Mouse (Mus musculus): ENCODE data around the gene C2cd5. TPM values are rescaled to one million over a fixed set of nuclear protein-coding genes. Genes with fewer than 3 reads are reported as not detected.

Gene C2cd5
- polyA plus RNA-seq, 1 experiment from 2014 or later: 45.0 TPM

DNA sequence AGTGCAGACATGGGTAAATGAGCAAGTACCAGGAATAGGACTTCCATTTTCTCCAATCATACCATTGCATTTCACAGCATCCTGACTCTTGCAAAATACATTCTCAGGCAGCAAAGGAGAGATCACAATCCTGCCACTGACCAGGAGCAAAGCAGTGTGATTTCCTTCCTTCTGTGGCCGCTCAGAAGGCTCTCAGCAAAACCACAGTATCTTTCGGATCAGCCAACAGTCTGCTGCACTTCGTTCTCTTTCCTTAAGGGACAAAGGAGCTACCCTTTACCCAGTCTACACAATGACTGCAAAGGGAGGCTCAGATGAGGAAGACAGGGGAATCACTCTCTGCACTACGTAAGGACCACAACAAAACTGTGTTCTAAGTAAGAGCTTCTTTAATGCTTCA is 12.6 kb downstream of the C2cd5 start:
- no peak overlapping the region for H3K4me2 ChIP-seq (replicated peaks)
- H3K4me3 ChIP-seq (replicated peaks): no peak overlapping the region
- H3K27ac ChIP-seq: no peak overlapping the region
- 92% methylated on average over 4 of the region's 4 CpGs for WGBS
- H3K4me1 ChIP-seq (replicated peaks): no peaks in the 10 kb centered on the region
- H3K36me3 ChIP-seq: peaks cover 83% of the 10 kb centered on the region
- ATAC-seq: no peak
- no peaks in the 10 kb centered on the region for H3K27me3 ChIP-seq
- no peak overlapping the region for H3K9ac ChIP-seq (replicated peaks)
- H3K9me3 ChIP-seq: no peaks in the 10 kb centered on the region

DNA sequence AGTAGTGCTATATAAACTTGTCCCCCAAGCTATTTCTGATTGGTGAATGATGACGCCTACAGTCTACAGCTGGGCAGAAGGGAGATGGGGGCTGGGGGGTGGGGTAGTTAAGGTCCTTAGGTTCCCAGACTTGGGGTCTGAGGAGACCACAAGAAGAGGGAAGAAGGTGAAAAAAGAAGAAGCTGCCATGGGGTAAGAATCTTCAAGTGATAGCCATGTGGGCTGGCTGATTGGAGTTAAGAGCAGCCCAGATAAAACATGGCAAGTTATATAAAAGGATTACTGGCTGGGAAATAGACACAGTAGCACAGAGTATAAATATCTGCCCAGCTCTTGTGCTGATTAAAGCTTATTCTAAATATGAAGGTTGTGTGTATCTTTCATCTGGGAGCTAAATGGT is 14.0 kb downstream of the C2cd5 start:
- no peaks in the 10 kb centered on the region for H3K4me1 ChIP-seq (replicated peaks)
- H3K9ac ChIP-seq (replicated peaks): no peak overlapping the region
- H3K4me3 ChIP-seq (replicated peaks): no peak overlapping the region
- H3K27ac ChIP-seq: no peak overlapping the region
- WGBS: 90% methylated on average over 1 of the region's 1 CpGs
- peaks cover 87% of the 10 kb centered on the region for H3K36me3 ChIP-seq
- no peak overlapping the region for H3K4me2 ChIP-seq (replicated peaks)
- no peak for ATAC-seq
- H3K27me3 ChIP-seq: no peaks in the 10 kb centered on the region
- no peaks in the 10 kb centered on the region for H3K9me3 ChIP-seq

DNA sequence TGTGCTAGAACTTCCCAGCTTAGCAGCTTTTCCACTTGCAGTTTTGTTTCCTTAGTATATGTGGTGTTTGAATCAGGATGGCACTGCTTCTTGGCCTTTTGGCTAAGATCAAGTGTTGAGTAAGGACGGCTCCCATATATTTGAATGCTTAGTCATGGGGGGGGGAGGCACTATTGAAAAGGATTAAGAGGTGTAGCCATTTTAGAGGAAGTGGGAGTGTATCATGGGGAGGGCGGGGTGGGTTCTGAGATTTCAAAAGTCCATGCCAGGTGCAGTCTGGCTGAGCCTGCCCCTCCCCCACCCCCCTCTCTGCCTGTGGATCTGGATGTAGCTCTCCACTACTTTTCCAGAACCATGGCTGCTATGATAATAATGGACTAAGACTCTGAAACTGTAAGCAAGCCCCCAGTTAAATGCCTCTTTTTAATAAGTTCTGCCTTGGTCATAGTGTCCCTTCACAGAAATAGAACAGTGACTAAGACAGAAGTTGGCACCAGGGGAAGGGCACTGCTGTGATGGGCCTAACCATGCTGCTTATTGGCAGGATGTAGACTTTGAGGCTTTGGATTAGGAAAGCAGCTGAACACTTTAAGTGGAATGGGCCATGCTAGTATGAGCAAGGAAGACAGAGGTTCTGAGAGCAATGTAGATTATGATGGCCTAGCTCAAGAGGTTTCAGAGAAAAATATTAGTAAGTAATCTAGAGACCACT is 15.5 kb downstream of the C2cd5 start:
- ATAC-seq: no peak
- 100% methylated on average over 2 of the region's 2 CpGs for WGBS
- Histone ChIP-seq H3K4me2 (replicated peaks) (no peak overlapping the region), H3K36me3 (peaks cover 80% of the 10 kb centered on the region), H3K9me3 (no peaks in the 10 kb centered on the region), H3K27ac (no peak overlapping the region), H3K27me3 (no peaks in the 10 kb centered on the region), H3K9ac (replicated peaks) (no peak overlapping the region), H3K4me3 (replicated peaks) (no peak overlapping the region), H3K4me1 (replicated peaks) (no peaks in the 10 kb centered on the region)

DNA sequence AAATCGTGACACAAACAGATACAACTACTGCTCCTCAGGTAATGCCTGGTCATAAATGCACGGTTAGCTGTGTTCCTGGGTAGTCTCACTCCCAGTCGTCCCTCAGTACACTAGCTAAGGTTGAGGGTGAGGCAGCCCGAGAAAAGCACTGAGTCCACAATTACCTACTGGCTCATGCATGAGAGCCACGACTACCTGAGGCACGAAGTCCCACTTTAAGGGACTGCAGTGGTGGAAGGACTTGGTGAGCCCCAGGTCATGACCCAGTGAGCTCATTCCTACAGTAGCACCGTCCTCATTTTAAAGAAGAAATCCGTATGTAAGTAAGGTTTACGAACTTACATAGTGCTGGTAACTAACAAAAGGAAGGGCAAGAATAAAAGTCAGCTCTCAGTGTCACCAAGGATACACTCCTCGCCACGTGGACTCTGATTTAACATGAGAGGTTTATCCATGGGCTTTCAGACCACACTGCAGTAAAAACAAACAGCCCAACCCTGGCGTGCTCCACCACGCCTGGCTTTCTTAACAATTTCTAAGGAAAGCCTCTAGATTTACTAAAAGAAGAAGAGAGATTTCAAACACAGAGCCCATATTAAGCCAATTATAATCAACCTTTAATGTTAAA is 18.3 kb downstream of the C2cd5 start:
- H3K4me3 ChIP-seq (replicated peaks): no peak overlapping the region
- H3K9ac ChIP-seq (replicated peaks): no peak overlapping the region
- 85% methylated on average over 13 of the region's 13 CpGs for WGBS
- H3K27ac ChIP-seq: no peak overlapping the region
- no peaks in the 10 kb centered on the region for H3K4me1 ChIP-seq (replicated peaks)
- H3K9me3 ChIP-seq: no peaks in the 10 kb centered on the region
- H3K4me2 ChIP-seq (replicated peaks): no peak overlapping the region
- ATAC-seq: no peak
- peaks cover 84% of the 10 kb centered on the region for H3K36me3 ChIP-seq
- no peaks in the 10 kb centered on the region for H3K27me3 ChIP-seq

DNA sequence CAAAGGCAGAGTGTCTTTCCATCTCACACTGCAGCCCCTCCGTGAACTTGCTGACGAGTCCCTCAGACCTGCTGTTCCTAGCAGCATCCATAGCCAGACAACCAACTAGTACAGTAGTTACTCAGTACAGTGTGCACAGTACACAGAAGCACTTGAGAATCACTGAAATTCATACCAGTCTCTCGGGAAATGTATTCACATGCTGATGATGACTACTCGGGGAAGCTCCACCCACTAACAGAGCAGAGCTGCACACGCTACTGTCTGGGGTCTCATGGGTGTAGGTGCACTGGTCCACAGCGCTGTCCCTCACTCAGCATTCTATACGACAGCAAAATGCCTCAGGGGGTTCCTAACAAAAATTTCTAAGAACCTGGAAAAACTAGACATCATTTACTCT is 19.2 kb downstream of the C2cd5 start:
- Histone ChIP-seq H3K27ac (no peak overlapping the region), H3K27me3 (no peaks in the 10 kb centered on the region), H3K9ac (replicated peaks) (no peak overlapping the region), H3K36me3 (peaks cover 80% of the 10 kb centered on the region), H3K4me2 (replicated peaks) (no peak overlapping the region), H3K4me3 (replicated peaks) (no peak overlapping the region), H3K4me1 (replicated peaks) (no peaks in the 10 kb centered on the region), H3K9me3 (no peaks in the 10 kb centered on the region)
- WGBS: 79% methylated on average over 7 of the region's 7 CpGs
- no peak for ATAC-seq

DNA sequence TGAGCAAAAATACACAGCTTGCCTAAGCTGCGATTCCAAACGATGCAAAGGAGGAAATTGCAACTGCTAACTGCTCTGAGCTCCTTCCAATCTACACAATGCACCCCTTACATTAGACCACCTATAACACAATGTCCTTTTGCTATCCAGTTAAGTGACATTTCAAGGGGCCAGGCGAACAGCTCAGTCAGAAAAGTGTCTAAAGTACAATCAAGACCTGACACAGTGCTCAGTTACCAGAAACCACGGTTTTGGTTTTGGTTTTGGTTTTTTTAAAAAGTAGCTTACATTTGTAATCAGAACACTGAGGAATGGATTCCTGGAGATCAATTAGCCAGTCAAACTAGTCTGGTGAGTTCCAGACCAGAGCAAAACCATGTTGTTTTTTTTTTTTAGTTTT is 20.8 kb downstream of the C2cd5 start:
- no peak overlapping the region for H3K4me2 ChIP-seq (replicated peaks)
- H3K36me3 ChIP-seq: peaks cover 78% of the 10 kb centered on the region
- H3K9me3 ChIP-seq: no peaks in the 10 kb centered on the region
- no peaks in the 10 kb centered on the region for H3K27me3 ChIP-seq
- no peak overlapping the region for H3K9ac ChIP-seq (replicated peaks)
- H3K4me3 ChIP-seq (replicated peaks): no peak overlapping the region
- H3K27ac ChIP-seq: no peak overlapping the region
- no peak for ATAC-seq
- 94% methylated on average over 4 of the region's 4 CpGs for WGBS
- H3K4me1 ChIP-seq (replicated peaks): no peaks in the 10 kb centered on the region

DNA sequence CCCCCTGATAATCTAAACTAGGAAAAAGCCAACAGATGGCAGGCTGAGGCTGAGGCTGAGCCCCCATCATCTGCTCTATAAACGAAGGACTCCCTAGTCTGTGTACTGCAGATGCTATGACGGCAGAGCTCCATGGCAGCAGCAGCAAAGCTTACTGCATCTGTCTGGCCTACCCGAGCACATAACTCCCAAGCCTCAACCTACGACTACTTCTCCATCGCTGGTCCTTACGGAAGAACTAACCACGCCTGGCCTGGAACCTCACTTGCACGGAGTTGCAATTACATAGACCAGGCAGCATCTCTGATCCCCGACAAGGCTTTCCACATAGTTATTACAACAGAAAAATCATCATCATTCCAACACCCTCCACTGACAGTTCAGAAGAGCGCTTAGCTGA is 23.5 kb downstream of the C2cd5 start:
- 93% methylated on average over 10 of the region's 10 CpGs for WGBS
- no peak overlapping the region for H3K4me3 ChIP-seq (replicated peaks)
- H3K9me3 ChIP-seq: no peaks in the 10 kb centered on the region
- H3K4me1 ChIP-seq (replicated peaks): no peaks in the 10 kb centered on the region
- no peaks in the 10 kb centered on the region for H3K27me3 ChIP-seq
- H3K9ac ChIP-seq (replicated peaks): no peak overlapping the region
- peaks cover 67% of the 10 kb centered on the region for H3K36me3 ChIP-seq
- no peak for ATAC-seq
- no peak overlapping the region for H3K27ac ChIP-seq
- H3K4me2 ChIP-seq (replicated peaks): no peak overlapping the region

DNA sequence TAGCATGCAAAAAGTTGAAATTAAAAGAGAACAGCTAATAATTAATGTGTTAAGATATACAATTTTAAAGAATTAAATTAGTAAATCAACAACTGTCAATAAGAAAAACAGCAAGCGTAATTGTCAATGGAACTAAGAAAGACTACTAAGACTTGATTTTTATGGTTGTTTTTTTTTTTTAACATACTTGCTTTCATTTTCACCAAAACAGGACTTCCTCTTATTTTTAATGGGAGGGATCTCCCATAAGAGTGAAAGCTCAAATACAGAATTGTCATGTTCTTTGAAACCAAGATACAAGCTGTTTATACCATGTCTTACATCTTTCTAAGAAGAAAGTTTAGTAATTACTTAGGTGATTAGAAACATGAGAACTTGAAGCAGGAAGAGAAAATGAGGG is 26.0 kb downstream of the C2cd5 start:
- ATAC-seq: no peak
- Histone ChIP-seq H3K4me1 (replicated peaks) (no peaks in the 10 kb centered on the region), H3K27ac (no peak overlapping the region), H3K4me3 (replicated peaks) (no peak overlapping the region), H3K9ac (replicated peaks) (no peak overlapping the region), H3K27me3 (no peaks in the 10 kb centered on the region), H3K36me3 (peaks cover 63% of the 10 kb centered on the region), H3K4me2 (replicated peaks) (no peak overlapping the region), H3K9me3 (no peaks in the 10 kb centered on the region)
- 95% methylated on average over 1 of the region's 1 CpGs for WGBS

DNA sequence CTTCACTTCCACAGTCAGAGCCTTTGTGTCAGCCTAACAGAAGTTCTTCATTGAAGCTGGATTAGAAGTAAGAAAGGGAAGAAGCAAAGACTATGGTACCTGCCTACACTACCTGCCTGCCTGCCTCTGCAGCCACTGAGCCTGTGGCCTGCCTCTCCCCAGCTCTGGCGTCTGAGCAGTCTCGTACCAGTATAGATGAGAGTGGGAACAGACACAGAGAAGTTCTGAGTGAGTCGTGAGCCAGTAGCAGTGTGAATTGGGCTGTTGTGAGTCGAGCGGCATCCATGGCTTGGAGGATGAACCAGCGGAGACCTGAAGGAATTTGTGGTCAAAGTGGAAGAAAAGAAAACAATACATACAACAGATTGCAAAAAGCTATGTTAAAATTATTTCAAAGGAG is 26.5 kb downstream of the C2cd5 start:
- no peak overlapping the region for H3K4me2 ChIP-seq (replicated peaks)
- H3K4me1 ChIP-seq (replicated peaks): no peaks in the 10 kb centered on the region
- no peak overlapping the region for H3K27ac ChIP-seq
- H3K36me3 ChIP-seq: peaks cover 59% of the 10 kb centered on the region
- H3K4me3 ChIP-seq (replicated peaks): no peak overlapping the region
- no peak for ATAC-seq
- 90% methylated on average over 6 of the region's 6 CpGs for WGBS
- no peak overlapping the region for H3K9ac ChIP-seq (replicated peaks)
- no peaks in the 10 kb centered on the region for H3K27me3 ChIP-seq
- H3K9me3 ChIP-seq: no peaks in the 10 kb centered on the region

DNA sequence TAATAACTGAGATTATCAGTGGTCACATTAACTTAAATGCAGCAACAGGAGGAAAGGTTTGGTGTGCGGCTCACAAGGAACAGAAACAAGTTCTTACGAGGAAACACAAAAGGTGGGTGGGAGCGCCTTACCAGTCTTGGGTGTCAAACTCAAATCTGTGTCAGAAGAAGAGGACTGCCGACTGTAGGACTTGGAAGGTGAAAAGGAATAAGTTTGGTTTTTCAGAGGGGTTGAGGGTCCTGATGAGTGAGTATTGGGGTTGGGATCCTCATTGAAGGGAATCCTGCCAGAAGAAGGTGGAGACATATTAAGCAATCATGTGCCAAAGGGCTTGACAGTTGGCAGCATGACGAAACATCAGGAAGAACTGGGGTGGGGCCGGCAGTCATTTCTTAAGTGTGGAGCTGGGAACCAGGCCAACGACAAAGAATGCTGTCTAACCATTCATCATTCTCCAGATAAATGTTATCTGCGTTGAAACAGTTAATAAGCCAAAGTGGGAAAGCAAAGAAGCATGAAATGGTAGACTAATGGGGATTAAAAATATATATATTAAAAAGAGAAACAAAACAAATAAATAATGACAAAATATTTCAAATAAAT is 27.4 kb downstream of the C2cd5 start:
- H3K4me3 ChIP-seq (replicated peaks): no peak overlapping the region
- 83% methylated on average over 8 of the region's 8 CpGs for WGBS
- peaks cover 54% of the 10 kb centered on the region for H3K36me3 ChIP-seq
- H3K27ac ChIP-seq: no peak overlapping the region
- no peak overlapping the region for H3K9ac ChIP-seq (replicated peaks)
- no peak overlapping the region for H3K4me2 ChIP-seq (replicated peaks)
- no peaks in the 10 kb centered on the region for H3K4me1 ChIP-seq (replicated peaks)
- H3K9me3 ChIP-seq: no peaks in the 10 kb centered on the region
- no peaks in the 10 kb centered on the region for H3K27me3 ChIP-seq
- no peak for ATAC-seq

DNA sequence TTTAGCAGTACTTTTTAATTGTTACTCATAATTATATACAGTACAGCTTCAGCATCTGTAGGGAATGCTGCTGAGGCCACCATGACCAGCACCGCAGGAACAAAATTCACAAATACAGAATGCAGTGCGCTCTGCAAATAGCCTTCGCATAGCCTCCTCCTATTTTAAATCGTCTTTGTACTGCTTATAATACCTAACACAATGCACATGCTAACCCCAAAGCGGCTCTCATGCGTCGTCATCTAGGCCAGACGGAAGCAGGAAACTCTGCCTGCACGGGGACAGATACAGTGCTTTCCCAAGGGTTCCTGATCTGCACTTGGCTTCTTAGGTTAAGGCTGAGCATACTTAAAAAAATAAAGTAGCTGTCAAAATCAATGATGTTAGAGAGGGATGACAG is 29.2 kb downstream of the C2cd5 start:
- H3K4me1 ChIP-seq (replicated peaks): no peaks in the 10 kb centered on the region
- H3K4me2 ChIP-seq (replicated peaks): no peak overlapping the region
- H3K9ac ChIP-seq (replicated peaks): no peak overlapping the region
- H3K36me3 ChIP-seq: peaks cover 40% of the 10 kb centered on the region
- H3K9me3 ChIP-seq: no peaks in the 10 kb centered on the region
- 79% methylated on average over 9 of the region's 9 CpGs for WGBS
- no peak overlapping the region for H3K27ac ChIP-seq
- ATAC-seq: no peak
- no peak overlapping the region for H3K4me3 ChIP-seq (replicated peaks)
- H3K27me3 ChIP-seq: no peaks in the 10 kb centered on the region

DNA sequence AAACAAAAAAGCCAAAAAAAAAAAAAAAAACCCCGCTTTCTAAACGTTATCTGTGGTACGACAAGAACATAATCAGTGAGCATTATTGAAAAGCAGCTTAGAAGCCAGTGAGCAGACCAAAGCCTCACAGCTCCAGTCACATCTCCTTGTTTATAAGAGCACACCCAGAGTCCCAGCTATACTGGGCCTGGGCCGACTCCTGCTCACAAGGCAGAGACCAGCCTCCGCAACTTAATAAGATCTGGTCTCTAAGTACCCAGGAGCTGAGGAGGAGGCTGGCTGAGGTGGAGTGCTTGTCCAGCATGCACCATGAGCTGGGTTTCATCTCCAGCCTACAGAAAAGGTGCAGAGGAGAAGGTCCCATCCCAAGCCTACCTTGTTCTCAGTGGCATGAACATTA is 29.9 kb downstream of the C2cd5 start:
- Histone ChIP-seq H3K4me3 (replicated peaks) (no peak overlapping the region), H3K9ac (replicated peaks) (no peak overlapping the region), H3K27me3 (no peaks in the 10 kb centered on the region), H3K27ac (no peak overlapping the region), H3K4me1 (replicated peaks) (no peaks in the 10 kb centered on the region), H3K9me3 (no peaks in the 10 kb centered on the region), H3K36me3 (peaks cover 36% of the 10 kb centered on the region), H3K4me2 (replicated peaks) (no peak overlapping the region)
- no peak for ATAC-seq
- 85% methylated on average over 5 of the region's 5 CpGs for WGBS

Measured in midbrain, embryonic 13.5 days (tissue).